Mouse (Mus musculus): ENCODE measurements around the gene Plxna1. TPM values are rescaled to one million over a fixed set of nuclear protein-coding genes. Genes with fewer than 3 reads are reported as not detected.

Plxna1 gene
- polyA plus RNA-seq, 1 experiment from 2014 or later, result 7.7 TPM

GRCm38 (mm10) chr6:89378264-89378663, 15.8 kb upstream of the Plxna1 start:
- Histone ChIP-seq H3K36me3 (ENCODE audit: control insufficient read depth, insufficient read depth, low read length) (no peaks in the 10 kb centered on the region), H3K4me1 (replicated peaks; ENCODE audit: control insufficient read depth, insufficient read depth, low read length) (no peaks in the 10 kb centered on the region), H3K4me3 (ENCODE audit: low read depth, low read length) (no peak overlapping the region), H3K9me3 (ENCODE audit: control insufficient read depth, low read length) (no peaks in the 10 kb centered on the region), H3K27me3 (replicated peaks; ENCODE audit: control insufficient read depth, insufficient read depth, low read length) (no peaks in the 10 kb centered on the region), H3K9ac (ENCODE audit: low read depth, low read length) (no peak overlapping the region), H3K27ac (ENCODE audit: low read depth, low read length) (no peak overlapping the region), H3K4me2 (no peak overlapping the region)
- ATAC-seq (replicated peaks; ENCODE audit: low FRiP score) (no peak), DNase-seq (ENCODE audit: low spot score) (no peak)
- whole genome bisulfite sequencing, result 65% methylated on average over 2 of the region's 2 CpGs

GRCm38 (mm10) chr6:89368812-89369211, 6.4 kb upstream of the Plxna1 start:
- H3K9ac ChIP-seq (ENCODE audit: low read depth, low read length), result no peak overlapping the region
- no peak for ATAC-seq (replicated peaks; ENCODE audit: low FRiP score)
- DNase-seq (ENCODE audit: low spot score), result no peak
- no peak overlapping the region for H3K27ac ChIP-seq (ENCODE audit: low read depth, low read length)
- no peaks in the 10 kb centered on the region for H3K4me1 ChIP-seq (replicated peaks; ENCODE audit: control insufficient read depth, insufficient read depth, low read length)
- H3K36me3 ChIP-seq (ENCODE audit: control insufficient read depth, insufficient read depth, low read length), result no peaks in the 10 kb centered on the region
- H3K9me3 ChIP-seq (ENCODE audit: control insufficient read depth, low read length), result no peaks in the 10 kb centered on the region
- no peak overlapping the region for H3K4me2 ChIP-seq
- H3K27me3 ChIP-seq (replicated peaks; ENCODE audit: control insufficient read depth, insufficient read depth, low read length), result peaks cover 3% of the 10 kb centered on the region; the same call in 1 of the 2 replicates
- no peak overlapping the region for H3K4me3 ChIP-seq (ENCODE audit: low read depth, low read length)

- whole genome bisulfite sequencing, result 46% methylated on average over 3 of the region's 3 CpGs
- ATAC-seq (replicated peaks; ENCODE audit: low FRiP score) (no peak), DNase-seq (ENCODE audit: low spot score) (no peak)
- Histone ChIP-seq H3K4me2 (no peak overlapping the region), H3K36me3 (ENCODE audit: control insufficient read depth, insufficient read depth, low read length) (no peaks in the 10 kb centered on the region), H3K27me3 (replicated peaks; ENCODE audit: control insufficient read depth, insufficient read depth, low read length) (peaks cover 9% of the 10 kb centered on the region; the same call in 1 of the 2 replicates), H3K4me1 (replicated peaks; ENCODE audit: control insufficient read depth, insufficient read depth, low read length) (peaks cover 26% of the 10 kb centered on the region), H3K9me3 (ENCODE audit: control insufficient read depth, low read length) (no peaks in the 10 kb centered on the region), H3K4me3 (ENCODE audit: low read depth, low read length) (no peak overlapping the region), H3K9ac (ENCODE audit: low read depth, low read length) (no peak overlapping the region), H3K27ac (ENCODE audit: low read depth, low read length) (no peak overlapping the region)
Measured at GRCm38 (mm10) chr6:89364342-89364741, 1.9 kb upstream of the Plxna1 start.

- Histone ChIP-seq H3K4me1 (replicated peaks; ENCODE audit: control insufficient read depth, insufficient read depth, low read length) (peaks cover 31% of the 10 kb centered on the region), H3K36me3 (ENCODE audit: control insufficient read depth, insufficient read depth, low read length) (no peaks in the 10 kb centered on the region), H3K27ac (ENCODE audit: low read depth, low read length) (no peak overlapping the region), H3K4me3 (ENCODE audit: low read depth, low read length) (peak overlapping the region; percentile 63), H3K9me3 (ENCODE audit: control insufficient read depth, low read length) (no peaks in the 10 kb centered on the region), H3K9ac (ENCODE audit: low read depth, low read length) (peak overlapping the region; percentile 46; the same call in 1 of the 2 replicates), H3K27me3 (replicated peaks; ENCODE audit: control insufficient read depth, insufficient read depth, low read length) (peaks cover 9% of the 10 kb centered on the region; the same call in 1 of the 2 replicates), H3K4me2 (peak overlapping the region; percentile 87)
- WGBS, result 8% methylated on average over 16 of the region's 16 CpGs
- ATAC-seq (replicated peaks; ENCODE audit: low FRiP score) (no peak; the same call in 1 of the 2 replicates), DNase-seq (ENCODE audit: low spot score) (no peak)
Measured at GRCm38 (mm10) chr6:89363107-89363451, 659 bp upstream of the Plxna1 start.

- peaks cover 9% of the 10 kb centered on the region; the same call in 1 of the 2 replicates for H3K27me3 ChIP-seq (replicated peaks; ENCODE audit: control insufficient read depth, insufficient read depth, low read length)
- ATAC-seq (replicated peaks; ENCODE audit: low FRiP score) (peak; percentile 19; the same call in 1 of the 2 replicates), DNase-seq (ENCODE audit: low spot score) (peak; percentile 57)
- H3K9me3 ChIP-seq (ENCODE audit: control insufficient read depth, low read length), result no peaks in the 10 kb centered on the region
- peak overlapping the region; percentile 84 for H3K9ac ChIP-seq (ENCODE audit: low read depth, low read length)
- under 1% methylated on average over 72 of the region's 80 CpGs for WGBS
- no peak overlapping the region for H3K27ac ChIP-seq (ENCODE audit: low read depth, low read length)
- H3K4me1 ChIP-seq (replicated peaks; ENCODE audit: control insufficient read depth, insufficient read depth, low read length), result peaks cover 31% of the 10 kb centered on the region
- H3K36me3 ChIP-seq (ENCODE audit: control insufficient read depth, insufficient read depth, low read length), result peaks cover 2% of the 10 kb centered on the region; the same call in 1 of the 2 replicates
- peak overlapping the region; percentile 87 for H3K4me2 ChIP-seq
- H3K4me3 ChIP-seq (ENCODE audit: low read depth, low read length), result peak overlapping the region; percentile 63
Measured at GRCm38 (mm10) chr6:89361418-89362280, 771 bp downstream of the Plxna1 start.

GRCm38 (mm10) chr6:89360709-89361417, 1.6 kb downstream of the Plxna1 start:
- Histone ChIP-seq H3K36me3 (ENCODE audit: control insufficient read depth, insufficient read depth, low read length) (peaks cover 3% of the 10 kb centered on the region; the same call in 1 of the 2 replicates), H3K4me1 (replicated peaks; ENCODE audit: control insufficient read depth, insufficient read depth, low read length) (peaks cover 31% of the 10 kb centered on the region), H3K4me2 (peak overlapping the region; percentile 87), H3K27ac (ENCODE audit: low read depth, low read length) (no peak overlapping the region), H3K4me3 (ENCODE audit: low read depth, low read length) (peak overlapping the region; percentile 63), H3K9ac (ENCODE audit: low read depth, low read length) (peak overlapping the region; percentile 84), H3K27me3 (replicated peaks; ENCODE audit: control insufficient read depth, insufficient read depth, low read length) (peaks cover 9% of the 10 kb centered on the region; the same call in 1 of the 2 replicates), H3K9me3 (ENCODE audit: control insufficient read depth, low read length) (no peaks in the 10 kb centered on the region)
- DNase-seq (ENCODE audit: low spot score) (no peak), ATAC-seq (replicated peaks; ENCODE audit: low FRiP score) (peak; percentile 6; the same call in 1 of the 2 replicates)
- 53% methylated on average over 8 of the region's 8 CpGs for WGBS

- H3K9me3 ChIP-seq (ENCODE audit: control insufficient read depth, low read length), result no peaks in the 10 kb centered on the region
- no peak overlapping the region for H3K4me3 ChIP-seq (ENCODE audit: low read depth, low read length)
- ATAC-seq (replicated peaks; ENCODE audit: low FRiP score) (no peak), DNase-seq (ENCODE audit: low spot score) (no peak)
- peaks cover 9% of the 10 kb centered on the region; the same call in 1 of the 2 replicates for H3K27me3 ChIP-seq (replicated peaks; ENCODE audit: control insufficient read depth, insufficient read depth, low read length)
- peaks cover 31% of the 10 kb centered on the region for H3K4me1 ChIP-seq (replicated peaks; ENCODE audit: control insufficient read depth, insufficient read depth, low read length)
- WGBS, result 65% methylated on average over 20 of the region's 20 CpGs
- H3K36me3 ChIP-seq (ENCODE audit: control insufficient read depth, insufficient read depth, low read length), result peaks cover 3% of the 10 kb centered on the region; the same call in 1 of the 2 replicates
- no peak overlapping the region for H3K9ac ChIP-seq (ENCODE audit: low read depth, low read length)
- peak overlapping the region; percentile 87 for H3K4me2 ChIP-seq
- no peak overlapping the region for H3K27ac ChIP-seq (ENCODE audit: low read depth, low read length)
Measured at GRCm38 (mm10) chr6:89359771-89360708, 2.4 kb downstream of the Plxna1 start.

- DNase-seq (ENCODE audit: low spot score) (no peak), ATAC-seq (replicated peaks; ENCODE audit: low FRiP score) (no peak)
- 81% methylated on average over 3 of the region's 3 CpGs for WGBS
- Histone ChIP-seq H3K36me3 (ENCODE audit: control insufficient read depth, insufficient read depth, low read length) (peaks cover 3% of the 10 kb centered on the region; the same call in 1 of the 2 replicates), H3K9me3 (ENCODE audit: control insufficient read depth, low read length) (no peaks in the 10 kb centered on the region), H3K4me2 (no peak overlapping the region), H3K4me1 (replicated peaks; ENCODE audit: control insufficient read depth, insufficient read depth, low read length) (peaks cover 31% of the 10 kb centered on the region), H3K27me3 (replicated peaks; ENCODE audit: control insufficient read depth, insufficient read depth, low read length) (peaks cover 9% of the 10 kb centered on the region; the same call in 1 of the 2 replicates), H3K27ac (ENCODE audit: low read depth, low read length) (no peak overlapping the region), H3K4me3 (ENCODE audit: low read depth, low read length) (no peak overlapping the region), H3K9ac (ENCODE audit: low read depth, low read length) (no peak overlapping the region)
Measured at GRCm38 (mm10) chr6:89359192-89359591, 3.2 kb downstream of the Plxna1 start.
